Mouse (Mus musculus) ZHBTc4 (cell line): ENCODE results near the gene Olfr441.
"Not testable (repeated sequence)": the region's sequence is repeated elsewhere in the genome, so short reads cannot be mapped to it uniquely, and the experiment has no call there.

Source experiments
- DNase-seq: peaks from one replicate; pipeline ENCODE4 v3.0.0-alpha.2; 2011; ENCODE audit warnings: low read depth, low spot score

Olfr441 gene

DNA sequence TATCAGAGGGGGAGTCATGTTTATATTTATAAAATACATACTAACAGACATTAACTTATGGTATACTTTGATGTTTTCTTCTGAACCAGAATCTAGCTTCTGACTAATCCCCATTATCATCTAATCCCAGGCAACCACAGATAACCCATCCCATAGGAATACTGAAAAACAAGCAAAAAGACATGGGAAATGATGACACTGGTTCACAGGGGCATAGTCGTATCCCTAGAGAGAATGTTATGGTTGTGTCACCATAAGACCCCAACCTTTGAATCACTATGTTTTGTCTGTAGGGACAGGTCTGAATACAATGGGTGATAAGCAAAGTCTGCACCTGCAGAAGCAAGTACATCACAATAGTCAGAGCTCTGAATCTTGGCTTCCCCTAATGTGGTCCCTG is at the start of gene Olfr441:
TSS of gene Olfr441 (plus strand) at position 301 of the 400 bp plus-strand sequence.
- DNase-seq = not testable (repeated sequence)

- DNase-seq = peak; percentile 12
Measured at GRCm38 (mm10) chr6:43078750-43079149, 27.4 kb upstream of the Olfr441 start.

DNA sequence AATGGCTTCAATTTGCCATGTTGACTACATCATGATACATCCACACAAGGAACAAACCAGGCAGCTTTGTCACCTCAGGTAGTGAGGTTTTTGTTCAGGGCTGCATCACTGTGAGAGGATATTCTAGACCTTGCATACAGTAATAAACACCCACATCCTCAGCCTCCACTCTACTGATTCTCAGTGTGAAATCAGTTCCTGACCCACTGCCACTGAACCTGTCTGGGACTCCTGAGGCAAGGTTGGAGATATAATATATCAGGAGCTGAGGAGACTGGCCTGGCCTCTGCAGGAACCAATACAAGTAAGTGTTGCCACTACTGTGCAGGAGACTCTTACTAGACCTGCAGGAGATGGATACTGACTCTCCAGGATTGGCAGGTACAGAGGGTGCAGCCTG is 24.8 kb upstream of the Olfr441 start:
- not testable (repeated sequence) for DNase-seq

- DNase-seq = not testable (repeated sequence)
Measured at GRCm38 (mm10) chr6:43146267-43146666, 40.1 kb downstream of the Olfr441 start, which contains the start of gene Olfr237-ps1. TSS of gene Olfr237-ps1 (plus strand) at chr6:43146567.

DNA sequence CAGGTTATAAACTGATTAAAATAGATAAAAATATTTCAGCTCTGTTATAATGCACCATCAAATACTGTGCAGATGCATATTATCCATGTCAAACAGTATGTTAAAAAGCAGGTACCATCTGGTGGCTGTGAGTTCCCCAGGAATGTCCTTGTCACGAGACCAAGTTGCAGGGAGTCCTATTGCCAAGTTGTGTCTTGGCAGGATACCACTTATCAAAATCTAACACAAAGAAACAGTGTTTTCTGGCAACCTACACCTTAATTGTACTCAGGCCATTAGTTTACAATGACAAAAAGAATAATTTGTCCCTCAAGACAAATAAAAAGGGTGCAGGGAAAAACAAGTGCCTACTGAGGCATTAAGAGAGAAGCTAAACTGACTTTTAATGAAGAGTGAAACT is 53.3 kb downstream of the Olfr441 start:
- no peak for DNase-seq

- no peak for DNase-seq
Measured at GRCm38 (mm10) chr6:43162982-43163381, 56.8 kb downstream of the Olfr441 start, which contains the start of gene Olfr437. TSS of gene Olfr437 (plus strand) at chr6:43163282.

DNA sequence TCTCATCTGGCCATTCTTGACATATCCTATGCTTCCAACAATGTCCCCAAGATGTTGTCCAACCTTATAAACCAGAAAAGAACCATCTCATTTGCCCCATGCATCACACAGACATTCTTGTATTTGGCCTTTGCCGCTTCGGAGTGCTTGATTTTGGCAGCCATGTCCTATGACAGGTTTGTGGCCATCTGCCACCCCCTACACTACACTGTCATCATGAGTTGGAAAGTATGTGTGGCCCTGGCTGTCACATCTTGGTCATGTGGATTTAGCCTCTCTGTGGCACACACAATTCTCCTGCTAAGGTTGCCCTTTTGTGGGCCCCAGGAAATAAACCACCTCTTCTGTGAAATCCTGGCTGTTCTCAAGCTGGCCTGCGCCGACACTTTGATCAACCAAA is 61.1 kb downstream of the Olfr441 start:
- no peak for DNase-seq
